Mouse (Mus musculus): Measurements from ENCODE around the gene Cuedc1. TPM values are rescaled to one million over a fixed set of nuclear protein-coding genes. Genes with fewer than 3 reads are reported as not detected.

Gene Cuedc1
- 23.8 and 26.7 TPM in 2 replicates for polyA plus RNA-seq (2015; fragmentation: Nextera tagmentation; extraction: Ambion mirVana)

DNA sequence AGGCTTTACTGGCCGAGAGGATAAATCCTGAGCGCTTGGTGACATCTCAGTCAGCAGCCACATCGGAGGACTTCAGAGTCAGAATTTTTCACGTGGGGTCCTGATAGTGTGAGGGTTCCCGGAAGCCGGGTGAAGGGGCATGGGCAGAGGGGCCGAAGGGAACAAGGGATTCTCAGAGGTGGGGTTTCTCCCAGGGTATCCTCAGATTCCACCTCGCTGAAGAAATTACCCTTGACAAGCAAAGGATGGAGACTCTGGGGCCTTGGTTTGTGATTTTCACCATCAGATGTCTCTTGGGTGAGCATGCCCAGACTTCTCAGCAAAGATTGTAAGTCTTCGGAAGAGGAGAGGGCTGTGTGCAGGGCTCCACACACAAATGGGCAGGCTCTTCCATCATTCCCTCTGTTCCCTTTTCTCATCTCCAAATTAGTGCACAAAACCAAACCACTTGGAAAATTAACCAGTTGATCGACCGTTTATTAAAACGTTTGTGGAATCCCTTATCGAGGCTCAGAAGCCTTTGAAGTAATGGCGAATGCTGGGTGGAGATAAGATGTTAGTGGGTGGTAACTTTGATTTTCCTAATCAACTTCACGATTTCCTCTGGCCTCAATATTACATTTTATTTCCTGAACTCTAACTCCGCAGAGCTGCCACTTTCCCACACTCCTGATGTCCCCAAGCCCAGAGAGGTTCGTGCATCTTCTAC lies at the start of gene Cuedc1:
Gene Cuedc1 (plus strand): TSS at position 38 of the 709 bp plus-strand sequence.
- Histone ChIP-seq H3K9ac (peak within 1 kb of the TSS; percentile 73), H3K4me2 (peak within 1 kb of the TSS; percentile 86), H3K9me3 (no peaks in the 10 kb centered on the region), H3K27ac (peak within 1 kb of the TSS; percentile 83), H3K36me3 (no peaks in the 10 kb centered on the region), H3K27me3 (replicated peaks) (no peaks in the 10 kb centered on the region), H3K4me3 (replicated peaks) (peak within 1 kb of the TSS; percentile 65), H3K4me1 (peaks cover 21% of the 10 kb centered on the region)
- no peak for ATAC-seq (ENCODE audit: insufficient read depth, low FRiP score, low read depth)
- 29% methylated on average over 17 of the region's 17 CpGs for WGBS

- H3K9ac ChIP-seq: peak overlapping the region; percentile 99; the same call in 1 of the 2 replicates
- H3K27me3 ChIP-seq (replicated peaks): no peaks in the 10 kb centered on the region
- peak overlapping the region; percentile 68 for H3K4me2 ChIP-seq
- H3K27ac ChIP-seq: peak overlapping the region; percentile 99
- peak overlapping the region; percentile 97 for H3K4me3 ChIP-seq (replicated peaks)
- no peaks in the 10 kb centered on the region for H3K9me3 ChIP-seq
- peaks cover 24% of the 10 kb centered on the region for H3K4me1 ChIP-seq
- peaks cover 12% of the 10 kb centered on the region; the same call in 1 of the 2 replicates for H3K36me3 ChIP-seq
- 12% methylated on average over 26 of the region's 26 CpGs for WGBS
- no peak for ATAC-seq (ENCODE audit: insufficient read depth, low FRiP score, low read depth)
Measured at GRCm38 (mm10) chr11:88048961-88049670, 48.7 kb upstream of the Cuedc1 start.

DNA sequence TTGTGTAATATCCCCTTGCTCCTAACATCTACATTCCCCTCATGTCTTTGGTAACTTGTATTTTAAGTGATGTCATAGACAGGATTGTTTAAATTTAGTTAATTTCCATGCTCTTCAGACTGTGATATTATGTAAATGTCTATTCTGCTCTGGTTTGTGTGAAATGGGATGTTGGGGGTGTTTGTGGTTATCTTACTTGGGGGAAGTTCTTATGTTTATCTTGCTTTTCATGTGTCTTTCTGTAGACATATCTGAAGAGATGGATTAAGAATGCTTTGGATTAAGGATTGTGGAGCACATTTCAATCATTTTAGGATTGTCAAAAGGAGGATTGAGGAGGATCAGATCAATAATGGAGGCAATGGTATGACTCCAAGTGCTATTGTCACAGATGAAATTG lies 48.1 kb upstream of the Cuedc1 start:
- no peak overlapping the region for H3K9ac ChIP-seq

DNA sequence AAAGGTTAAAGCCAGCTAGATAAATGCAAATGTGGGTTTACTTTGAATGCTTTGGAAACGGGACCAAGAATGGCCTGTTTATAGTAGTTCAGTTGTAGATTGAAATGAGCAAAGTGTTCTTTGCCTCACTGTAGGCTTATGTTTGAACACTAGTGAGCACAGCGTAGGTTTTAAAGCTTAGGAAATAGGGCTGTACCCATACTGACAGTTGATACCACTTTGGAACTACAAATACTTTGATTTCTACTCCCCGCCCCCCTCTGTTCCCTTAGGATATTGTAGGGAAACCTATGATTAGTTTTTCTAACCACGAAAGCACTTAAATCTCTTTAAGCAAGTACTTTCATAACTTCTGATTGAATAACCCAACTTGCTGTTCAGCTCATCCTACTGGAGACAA lies 45.2 kb upstream of the Cuedc1 start:
- ATAC-seq (ENCODE audit: insufficient read depth, low FRiP score, low read depth): no peak
- no peaks in the 10 kb centered on the region for H3K27me3 ChIP-seq (replicated peaks)
- H3K4me1 ChIP-seq: peaks cover 14% of the 10 kb centered on the region; the same call in 1 of the 2 replicates
- 85% methylated on average over 4 of the region's 4 CpGs for WGBS
- H3K4me2 ChIP-seq: no peak overlapping the region
- H3K36me3 ChIP-seq: peaks cover 12% of the 10 kb centered on the region; the same call in 1 of the 2 replicates
- no peak overlapping the region for H3K4me3 ChIP-seq (replicated peaks)
- no peaks in the 10 kb centered on the region for H3K9me3 ChIP-seq
- no peak overlapping the region for H3K9ac ChIP-seq
- H3K27ac ChIP-seq: no peak overlapping the region

More for the DNA sequence above, 48.1 kb upstream of the Cuedc1 start:
- Histone ChIP-seq H3K27me3 (replicated peaks) (no peaks in the 10 kb centered on the region), H3K27ac (no peak overlapping the region), H3K9me3 (no peaks in the 10 kb centered on the region), H3K4me2 (peak overlapping the region; percentile 68), H3K4me1 (peaks cover 24% of the 10 kb centered on the region), H3K36me3 (peaks cover 12% of the 10 kb centered on the region; the same call in 1 of the 2 replicates), H3K4me3 (replicated peaks) (peak overlapping the region; percentile 97; the same call in 1 of the 2 replicates)
- no peak for ATAC-seq (ENCODE audit: insufficient read depth, low FRiP score, low read depth)

DNA sequence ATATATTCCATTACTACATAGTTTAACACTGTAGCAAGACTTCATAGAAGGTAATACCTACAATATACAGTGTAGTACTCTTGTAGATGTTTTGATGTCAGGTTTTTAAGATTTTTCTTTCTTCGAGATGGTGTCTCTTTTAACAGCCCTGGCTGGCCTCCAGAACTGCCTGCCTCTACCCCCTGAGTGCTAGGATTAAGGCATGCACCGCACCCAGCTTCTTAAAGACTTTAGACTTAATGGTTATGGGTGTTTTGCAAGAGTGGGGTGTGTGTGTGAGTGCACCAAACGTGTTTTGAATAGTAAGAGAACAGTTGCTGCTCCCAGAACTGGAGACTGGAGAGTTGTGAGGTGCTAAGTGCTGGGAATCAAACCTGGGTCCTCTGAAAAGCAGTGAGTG lies 44.0 kb upstream of the Cuedc1 start:
- Histone ChIP-seq H3K27me3 (replicated peaks) (no peaks in the 10 kb centered on the region), H3K9ac (no peak overlapping the region), H3K36me3 (peaks cover 12% of the 10 kb centered on the region; the same call in 1 of the 2 replicates), H3K4me1 (peaks cover 14% of the 10 kb centered on the region; the same call in 1 of the 2 replicates), H3K9me3 (no peaks in the 10 kb centered on the region), H3K27ac (no peak overlapping the region), H3K4me3 (replicated peaks) (no peak overlapping the region), H3K4me2 (no peak overlapping the region)
- ATAC-seq (ENCODE audit: insufficient read depth, low FRiP score, low read depth): no peak
- 50% methylated on average over 3 of the region's 3 CpGs for WGBS

GRCm38 (mm10) chr11:88054589-88054988 lies 43.3 kb upstream of the Cuedc1 start:
- ATAC-seq (ENCODE audit: insufficient read depth, low FRiP score, low read depth): no peak
- H3K9ac ChIP-seq: no peak overlapping the region
- no peaks in the 10 kb centered on the region for H3K27me3 ChIP-seq (replicated peaks)
- H3K4me3 ChIP-seq (replicated peaks): no peak overlapping the region
- H3K9me3 ChIP-seq: no peaks in the 10 kb centered on the region
- 70% methylated on average over 1 of the region's 1 CpGs for WGBS
- peaks cover 7% of the 10 kb centered on the region; the same call in 1 of the 2 replicates for H3K4me1 ChIP-seq
- H3K4me2 ChIP-seq: no peak overlapping the region
- H3K36me3 ChIP-seq: peaks cover 12% of the 10 kb centered on the region; the same call in 1 of the 2 replicates
- H3K27ac ChIP-seq: no peak overlapping the region

DNA sequence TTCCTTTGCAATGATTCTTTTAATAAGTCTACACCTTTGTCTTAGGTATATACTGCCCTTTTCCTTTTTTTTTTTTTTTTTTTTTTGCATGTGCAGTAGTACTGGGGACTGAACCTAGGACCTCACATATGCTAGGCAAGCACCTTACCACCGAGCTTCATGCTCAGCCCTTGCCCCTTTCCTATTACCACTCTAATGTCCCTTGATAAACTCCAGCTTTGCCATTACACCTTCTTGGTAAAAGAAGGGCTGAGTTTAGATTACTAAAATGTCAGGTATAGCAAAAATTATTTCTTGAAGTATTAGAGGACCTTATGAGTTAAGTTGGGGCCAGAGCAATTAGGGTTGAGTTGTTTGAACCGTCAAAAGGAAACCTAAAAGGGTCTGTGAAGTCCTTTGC lies 42.1 kb upstream of the Cuedc1 start:
- Histone ChIP-seq H3K4me2 (no peak overlapping the region), H3K36me3 (peaks cover 7% of the 10 kb centered on the region; the same call in 1 of the 2 replicates), H3K27ac (no peak overlapping the region), H3K27me3 (replicated peaks) (no peaks in the 10 kb centered on the region), H3K9me3 (no peaks in the 10 kb centered on the region), H3K9ac (no peak overlapping the region), H3K4me1 (no peaks in the 10 kb centered on the region), H3K4me3 (replicated peaks) (no peak overlapping the region)
- no peak for ATAC-seq (ENCODE audit: insufficient read depth, low FRiP score, low read depth)
- 72% methylated on average over 2 of the region's 2 CpGs for WGBS

- H3K27ac ChIP-seq: no peak overlapping the region
- WGBS: 81% methylated on average over 2 of the region's 2 CpGs
- H3K36me3 ChIP-seq: peaks cover 4% of the 10 kb centered on the region; the same call in 1 of the 2 replicates
- ATAC-seq (ENCODE audit: insufficient read depth, low FRiP score, low read depth): no peak
- no peak overlapping the region for H3K4me3 ChIP-seq (replicated peaks)
- H3K9me3 ChIP-seq: no peaks in the 10 kb centered on the region
- no peak overlapping the region for H3K4me2 ChIP-seq
- H3K27me3 ChIP-seq (replicated peaks): no peaks in the 10 kb centered on the region
- no peaks in the 10 kb centered on the region for H3K4me1 ChIP-seq
- no peak overlapping the region for H3K9ac ChIP-seq
Measured at GRCm38 (mm10) chr11:88057788-88058187, 40.1 kb upstream of the Cuedc1 start.

GRCm38 (mm10) chr11:88059141-88059540 lies 38.7 kb upstream of the Cuedc1 start:
- peak; percentile 75 for ATAC-seq (ENCODE audit: insufficient read depth, low FRiP score, low read depth)
- H3K27me3 ChIP-seq (replicated peaks): no peaks in the 10 kb centered on the region
- H3K4me2 ChIP-seq: no peak overlapping the region
- no peak overlapping the region for H3K9ac ChIP-seq
- WGBS: 45% methylated on average over 2 of the region's 2 CpGs
- no peak overlapping the region for H3K27ac ChIP-seq
- no peak overlapping the region for H3K4me3 ChIP-seq (replicated peaks)
- no peaks in the 10 kb centered on the region for H3K4me1 ChIP-seq
- H3K36me3 ChIP-seq: no peaks in the 10 kb centered on the region
- no peaks in the 10 kb centered on the region for H3K9me3 ChIP-seq

DNA sequence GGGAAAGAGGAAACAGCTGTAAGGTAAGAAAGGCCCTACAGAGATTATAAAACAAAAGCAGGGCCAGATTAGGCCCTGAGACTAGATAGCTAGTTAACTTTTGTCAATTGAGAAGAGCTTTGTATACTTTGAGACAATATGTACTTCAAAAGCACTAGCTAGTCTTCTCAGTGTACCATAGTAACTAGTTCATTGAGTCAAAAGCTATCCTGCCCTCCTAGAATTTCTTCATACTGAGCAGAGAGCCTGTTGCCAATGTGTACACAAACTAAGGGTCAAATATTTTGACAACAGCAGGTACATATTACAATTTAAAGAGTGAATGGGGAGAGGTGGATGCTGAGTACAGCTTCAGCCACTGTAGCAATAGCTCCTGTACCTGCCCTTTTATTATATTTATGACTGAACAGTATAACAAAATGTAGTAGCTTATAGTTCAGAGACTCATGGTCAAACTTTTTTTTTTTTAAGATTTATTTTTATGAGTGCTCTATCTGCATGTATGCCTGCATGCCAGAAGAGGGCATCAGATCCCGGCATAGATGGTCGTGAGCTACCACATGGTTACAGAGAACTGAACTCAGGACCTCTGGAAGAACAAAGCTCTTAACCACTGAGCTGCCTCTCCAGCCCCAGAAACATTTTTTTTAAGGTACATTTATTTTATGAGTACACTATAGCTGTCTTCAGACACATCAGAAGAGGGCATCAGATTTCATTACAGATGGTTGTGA lies 35.8 kb upstream of the Cuedc1 start:
- Histone ChIP-seq H3K36me3 (no peaks in the 10 kb centered on the region), H3K9me3 (no peaks in the 10 kb centered on the region), H3K9ac (no peak overlapping the region), H3K27me3 (replicated peaks) (no peaks in the 10 kb centered on the region), H3K4me3 (replicated peaks) (no peak overlapping the region), H3K4me2 (no peak overlapping the region), H3K4me1 (no peaks in the 10 kb centered on the region), H3K27ac (no peak overlapping the region)
- 74% methylated on average over 2 of the region's 2 CpGs for WGBS
- ATAC-seq (ENCODE audit: insufficient read depth, low FRiP score, low read depth): no peak

DNA sequence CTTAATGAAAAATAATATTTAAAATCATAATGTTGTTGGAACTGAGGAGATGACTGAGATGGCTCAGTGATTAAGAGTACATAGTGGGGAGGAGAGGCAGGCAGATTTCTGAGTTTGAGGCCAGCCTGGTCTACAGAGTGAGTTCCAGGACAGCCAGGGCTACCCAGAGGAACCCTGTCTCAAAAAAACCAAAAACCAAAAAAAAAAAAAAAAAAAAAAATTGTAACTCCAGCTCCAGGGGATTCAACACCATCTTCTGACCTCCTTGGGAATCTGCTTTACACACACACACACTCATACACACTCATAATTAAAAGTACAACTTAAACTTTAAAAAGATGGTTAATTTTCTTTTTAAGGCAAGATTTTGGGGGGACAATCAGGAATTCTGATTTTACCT lies 32.1 kb upstream of the Cuedc1 start:
- Histone ChIP-seq H3K27ac (no peak overlapping the region), H3K9me3 (no peaks in the 10 kb centered on the region), H3K27me3 (replicated peaks) (no peaks in the 10 kb centered on the region), H3K4me1 (peaks cover 5% of the 10 kb centered on the region; the same call in 1 of the 2 replicates), H3K9ac (no peak overlapping the region), H3K36me3 (no peaks in the 10 kb centered on the region), H3K4me3 (replicated peaks) (no peak overlapping the region), H3K4me2 (no peak overlapping the region)
- no peak for ATAC-seq (ENCODE audit: insufficient read depth, low FRiP score, low read depth)

Measured in stomach, embryonic 15.5 days (tissue).